Comparison of ENCODE assay signal across 20 mouse cellular contexts in genomic region chr5:69523944-69524343, GRCm38 (mm10). TPM values are rescaled to one million over a fixed set of nuclear protein-coding genes. Genes with fewer than 3 reads are reported as not detected.
A peak's percentile ranks its signal among the peaks of the same experiment; 100 is the strongest.
DNase-seq lines count a peak whose midpoint lies in the region; ATAC-seq and TF ChIP-seq lines count a peak whose summit lies in the region.
"Had no signal": no experiment of that assay in that cellular context is flagged by ENCODE, and none has a peak within 500 bp of the region (broad histone marks: within the 10 kb centered on the region; RNA-seq: fewer than 3 reads in every experiment).

No protein-coding gene starts in this region.

- no peak overlapping the region for H3K9ac ChIP-seq in hindbrain, postnatal 0 days (replicated peaks; ENCODE audit: low read length)
- no peak overlapping the region for H3K9ac ChIP-seq in hindbrain, embryonic 12.5 days
- no peak overlapping the region for H3K9ac ChIP-seq in midbrain, embryonic 14.5 days (replicated peaks; ENCODE audit: low read length)
- no peak overlapping the region for H3K9ac ChIP-seq in midbrain, embryonic 13.5 days (replicated peaks)
- H3K9ac ChIP-seq in MEL (ENCODE audit: control insufficient read depth, low read depth, low read length, poor library complexity, severe bottlenecking): no peak overlapping the region
- H3K9ac ChIP-seq in liver, postnatal 0 days (replicated peaks): no peak overlapping the region
- H3K9ac ChIP-seq: embryonic facial prominence, embryonic 12.5 days; heart, embryonic 13.5 days had no signal

- no peak overlapping the region for H3K4me3 ChIP-seq in hindbrain, postnatal 0 days (ENCODE audit: low read length)
- no peak overlapping the region for H3K4me3 ChIP-seq in hindbrain, embryonic 12.5 days
- no peak overlapping the region for H3K4me3 ChIP-seq in midbrain, embryonic 14.5 days (replicated peaks; ENCODE audit: low read depth, low read length)
- no peak overlapping the region for H3K4me3 ChIP-seq in midbrain, embryonic 13.5 days (replicated peaks)
- no peak overlapping the region for H3K4me3 ChIP-seq in MEL (ENCODE audit: control insufficient read depth in 1 of 2, insufficient read depth in 1 of 2, low read depth in 2 of 2, low read length in 2 of 2)
- no peak overlapping the region for H3K4me3 ChIP-seq in liver, postnatal 0 days (ENCODE audit: low read depth, low read length)
- H3K4me3 ChIP-seq: embryonic facial prominence, embryonic 12.5 days; heart, embryonic 13.5 days had no signal

- H3K4me1 ChIP-seq in hindbrain, postnatal 0 days (ENCODE audit: insufficient read depth, low read length): no peaks in the 10 kb centered on the region
- no peaks in the 10 kb centered on the region for H3K4me1 ChIP-seq in hindbrain, embryonic 12.5 days
- H3K4me1 ChIP-seq in midbrain, embryonic 14.5 days (ENCODE audit: control insufficient read depth, insufficient read depth, low read length): no peaks in the 10 kb centered on the region
- H3K4me1 ChIP-seq in midbrain, embryonic 13.5 days (replicated peaks): no peaks in the 10 kb centered on the region
- H3K4me1 ChIP-seq in MEL (ENCODE audit: control insufficient read depth in 1 of 2, insufficient read depth in 2 of 2, low read length in 2 of 2): no peaks in the 10 kb centered on the region
- no peaks in the 10 kb centered on the region for H3K4me1 ChIP-seq in liver, postnatal 0 days (ENCODE audit: insufficient read depth)
- H3K4me1 ChIP-seq: embryonic facial prominence, embryonic 12.5 days; heart, embryonic 13.5 days had no signal

- H3K27ac ChIP-seq in hindbrain, postnatal 0 days: no peak overlapping the region
- no peak overlapping the region for H3K27ac ChIP-seq in hindbrain, embryonic 12.5 days
- H3K27ac ChIP-seq in midbrain, embryonic 14.5 days (replicated peaks; ENCODE audit: low read depth, low read length): no peak overlapping the region
- H3K27ac ChIP-seq in midbrain, embryonic 13.5 days: no peak overlapping the region
- no peak overlapping the region for H3K27ac ChIP-seq in MEL (ENCODE audit: control insufficient read depth, low read depth, low read length)
- H3K27ac ChIP-seq in liver, postnatal 0 days (ENCODE audit: low read depth): no peak overlapping the region
- H3K27ac ChIP-seq: embryonic facial prominence, embryonic 12.5 days; heart, embryonic 13.5 days had no signal

- H3K4me2 ChIP-seq in hindbrain, postnatal 0 days (ENCODE audit: low read depth, low read length): no peak overlapping the region
- no peak overlapping the region for H3K4me2 ChIP-seq in hindbrain, embryonic 12.5 days (replicated peaks)
- H3K4me2 ChIP-seq in midbrain, embryonic 14.5 days (ENCODE audit: low read length): no peak overlapping the region
- no peak overlapping the region for H3K4me2 ChIP-seq in midbrain, embryonic 13.5 days (replicated peaks)
- no peak overlapping the region for H3K4me2 ChIP-seq in liver, postnatal 0 days (ENCODE audit: low read depth, low read length)
- H3K4me2 ChIP-seq: embryonic facial prominence, embryonic 12.5 days; heart, embryonic 13.5 days had no signal

- TF ChIP-seq POLR2A in MEL (IDR thresholded peaks at IDR 0.05; ENCODE audit: control insufficient read depth in 1 of 2, insufficient read depth in 1 of 2, low read depth in 1 of 2, low read length in 2 of 2, poor library complexity in 1 of 2): no peak

- no peaks in the 10 kb centered on the region for H3K79me2 ChIP-seq in MEL (ENCODE audit: control insufficient read depth, insufficient read depth, low read length, poor library complexity)

- no peaks in the 10 kb centered on the region for H3K36me3 ChIP-seq in hindbrain, postnatal 0 days (ENCODE audit: insufficient read depth, low read length)
- no peaks in the 10 kb centered on the region for H3K36me3 ChIP-seq in hindbrain, embryonic 12.5 days
- H3K36me3 ChIP-seq in midbrain, embryonic 14.5 days (ENCODE audit: control insufficient read depth, insufficient read depth, low read length): no peaks in the 10 kb centered on the region
- H3K36me3 ChIP-seq in midbrain, embryonic 13.5 days: no peaks in the 10 kb centered on the region
- H3K36me3 ChIP-seq in MEL (ENCODE audit: control insufficient read depth in 1 of 2, insufficient read depth in 2 of 2, low read length in 2 of 2): no peaks in the 10 kb centered on the region; a peak in 1 of 4 replicates
- H3K36me3 ChIP-seq in liver, postnatal 0 days (replicated peaks; ENCODE audit: insufficient read depth, low read length): no peaks in the 10 kb centered on the region
- H3K36me3 ChIP-seq: embryonic facial prominence, embryonic 12.5 days; heart, embryonic 13.5 days had no signal

- no peaks in the 10 kb centered on the region for H3K27me3 ChIP-seq in hindbrain, postnatal 0 days (ENCODE audit: insufficient read depth, low read length)
- H3K27me3 ChIP-seq in hindbrain, embryonic 12.5 days: no peaks in the 10 kb centered on the region
- H3K27me3 ChIP-seq in midbrain, embryonic 14.5 days (ENCODE audit: control insufficient read depth, insufficient read depth, low read length): no peaks in the 10 kb centered on the region
- H3K27me3 ChIP-seq in midbrain, embryonic 13.5 days: no peaks in the 10 kb centered on the region
- no peaks in the 10 kb centered on the region; a peak in 2 of 4 replicates for H3K27me3 ChIP-seq in MEL (ENCODE audit: control insufficient read depth in 1 of 2, insufficient read depth in 2 of 2, low read length in 2 of 2)
- no peaks in the 10 kb centered on the region for H3K27me3 ChIP-seq in liver, postnatal 0 days (ENCODE audit: insufficient read depth, low read length)
- H3K27me3 ChIP-seq: embryonic facial prominence, embryonic 12.5 days; heart, embryonic 13.5 days had no signal

- ATAC-seq in hindbrain, postnatal 0 days: no peak
- no peak for ATAC-seq in hindbrain, embryonic 12.5 days (ENCODE audit: low FRiP score)
- no peak for ATAC-seq in midbrain, embryonic 14.5 days (ENCODE audit: low FRiP score, low TSS enrichment)
- ATAC-seq in midbrain, embryonic 13.5 days: no peak
- no peak for ATAC-seq in liver, postnatal 0 days
- ATAC-seq in monocyte, adult 5-6 weeks (replicated peaks; ENCODE audit: insufficient number of reproducible peaks, low FRiP score, low TSS enrichment, poor library complexity, severe bottlenecking): no peak
- ATAC-seq: forebrain, embryonic 16.5 days; hindbrain, embryonic 16.5 days had no signal

- peak; percentile 28 for TF ChIP-seq RAD21 in MEL (IDR thresholded peaks at IDR 0.05; ENCODE audit: low read depth, low read length)

- peak; percentile 47 for TF ChIP-seq CTCF in hindbrain, postnatal 0 days (IDR thresholded peaks at IDR 0.05; ENCODE audit: low read depth)
- TF ChIP-seq CTCF in MEL (IDR thresholded peaks at IDR 0.05 in 2 of 3, conservative IDR thresholded peaks at IDR 0.05 in 1 of 3; ENCODE audit: control insufficient read depth in 1 of 3, insufficient read depth in 1 of 3, low read depth in 2 of 3, low read length in 3 of 3, poor library complexity in 1 of 3, severe bottlenecking in 1 of 3): peak in 1 of 3 experiments; percentile 19; a peak in 1 of 6 replicates
- TF ChIP-seq CTCF in liver, postnatal 0 days (IDR thresholded peaks at IDR 0.05; ENCODE audit: low read depth): no peak

- TF ChIP-seq EP300 in MEL (IDR thresholded peaks at IDR 0.05; ENCODE audit: low read depth in 1 of 2, low read length in 2 of 2): no peak
- TF ChIP-seq EP300 in liver, postnatal 0 days (IDR thresholded peaks at IDR 0.05; ENCODE audit: low read depth): no peak

- H3K9me3 ChIP-seq in hindbrain, postnatal 0 days (ENCODE audit: low read length): no peaks in the 10 kb centered on the region
- H3K9me3 ChIP-seq in hindbrain, embryonic 12.5 days (replicated peaks): no peaks in the 10 kb centered on the region
- H3K9me3 ChIP-seq in midbrain, embryonic 14.5 days (ENCODE audit: control insufficient read depth, low read length): no peaks in the 10 kb centered on the region
- no peaks in the 10 kb centered on the region for H3K9me3 ChIP-seq in midbrain, embryonic 13.5 days
- H3K9me3 ChIP-seq in MEL (replicated peaks; ENCODE audit: insufficient read depth, low read length): no peaks in the 10 kb centered on the region
- H3K9me3 ChIP-seq in liver, postnatal 0 days (ENCODE audit: low read length): no peaks in the 10 kb centered on the region
- H3K9me3 ChIP-seq: embryonic facial prominence, embryonic 12.5 days; heart, embryonic 13.5 days had no signal

- no peak for DNase-seq in hindbrain, postnatal 0 days (ENCODE audit: low spot score)
- DNase-seq in midbrain, embryonic 14.5 days: peak; percentile 19
- DNase-seq in MEL (ENCODE audit: low read depth, low spot score): no peak
- no peak for DNase-seq in liver, postnatal 0 days
- DNase-seq: adrenal gland, adult 8-10 months; adrenal gland, postnatal 36 days; cerebellum, adult 8-10 months; cerebellum, postnatal 14 days; gastrocnemius, postnatal 14 days; heart, postnatal 36 days had no signal

TF ChIP-seq in MEL, 35 proteins besides CTCF, POLR2A, EP300 and RAD21:
- TF ChIP-seq GATA1 (IDR thresholded peaks at IDR 0.05; ENCODE audit: low read depth, low read length): no peak
- TF ChIP-seq SMC3 (IDR thresholded peaks at IDR 0.05; ENCODE audit: low read depth, low read length): peak; percentile 12; the same call in 1 of the 2 replicates

RNA-seq across cellular contexts. Expression of gene Yipf7, which starts 18.5 kb away (rescaled TPM):
- total RNA-seq in hindbrain, postnatal 0 days (2014; rRNA removed): not detected in 2 replicates
- not detected in 2 replicates for polyA plus RNA-seq in hindbrain, postnatal 0 days (2015; fragmentation: Nextera tagmentation; extraction: Ambion mirVana)
- polyA plus RNA-seq in hindbrain, embryonic 12.5 days (2016; fragmentation: Nextera tagmentation; extraction: Ambion mirVana): 0.17 TPM in 1 of 2 replicates, not detected in the other
- polyA plus RNA-seq in midbrain, embryonic 14.5 days (2014; fragmentation: Nextera tagmentation; extraction: Ambion mirVana): not detected in 2 replicates
- polyA plus RNA-seq in midbrain, embryonic 13.5 days (2015; fragmentation: Nextera tagmentation; extraction: Ambion mirVana): not detected in 2 replicates
- not detected in 2 replicates for total RNA-seq in MEL (2012; rRNA removed)
- not detected for polyA plus RNA-seq in MEL (2012; ENCODE audit: insufficient read depth in 1 of 2, insufficient read length in 2 of 2, low read depth in 1 of 2, low replicate concordance in 2 of 2, missing spikeins in 1 of 2)
- polyA plus RNA-seq in liver, postnatal 0 days (2015; fragmentation: Nextera tagmentation; extraction: Ambion mirVana): 0.49 TPM in 1 of 2 replicates, not detected in the other
- 1.8 TPM in 1 of 3 replicates, not detected in the others for total RNA-seq in monocyte, adult 5-6 weeks (2017)
- total RNA-seq: adrenal gland, adult 8-10 months; adrenal gland, postnatal 36 days had no signal
- polyA plus RNA-seq: C2C12; forebrain, embryonic 11.5 days; forebrain, embryonic 16.5 days; hindbrain, embryonic 11.5 days; hindbrain, embryonic 16.5 days had no signal

RNA-seq across cellular contexts. Expression of gene Guf1, which starts 32.8 kb away (rescaled TPM):
- 26.7 and 36.5 TPM in 2 replicates for total RNA-seq in hindbrain, postnatal 0 days (2014; rRNA removed)
- polyA plus RNA-seq in hindbrain, postnatal 0 days (2015; fragmentation: Nextera tagmentation; extraction: Ambion mirVana): 35.4 and 41.7 TPM in 2 replicates
- 60.5 and 61.4 TPM in 2 replicates for polyA plus RNA-seq in hindbrain, embryonic 12.5 days (2016; fragmentation: Nextera tagmentation; extraction: Ambion mirVana)
- 46.7 and 53.8 TPM in 2 replicates for polyA plus RNA-seq in midbrain, embryonic 14.5 days (2014; fragmentation: Nextera tagmentation; extraction: Ambion mirVana)
- polyA plus RNA-seq in midbrain, embryonic 13.5 days (2015; fragmentation: Nextera tagmentation; extraction: Ambion mirVana): 52.0 and 53.4 TPM in 2 replicates
- 16.9 and 19.1 TPM in 2 replicates for total RNA-seq in MEL (2012; rRNA removed)
- 10 to 100 TPM in 1 of 2 experiments, not detected in 1; 21.2 TPM for polyA plus RNA-seq in MEL (2012; ENCODE audit: insufficient read depth in 1 of 2, insufficient read length in 2 of 2, low read depth in 1 of 2, low replicate concordance in 2 of 2, missing spikeins in 1 of 2)
- polyA plus RNA-seq in liver, postnatal 0 days (2015; fragmentation: Nextera tagmentation; extraction: Ambion mirVana): 9.6 and 10.1 TPM in 2 replicates
- 17.9 to 27.7 TPM (median 27.1 TPM) in 3 replicates for total RNA-seq in monocyte, adult 5-6 weeks (2017)
